Mouse (Mus musculus) small intestine, adult 2 months (tissue): ENCODE data around the gene Tap1. TPM values are rescaled to one million over a fixed set of nuclear protein-coding genes. Genes with fewer than 3 reads are reported as not detected.
A peak's percentile ranks its signal among the peaks of the same experiment; 100 is the strongest.

Experiments
- H3K27ac ChIP-seq: fragments of 200-500 bp; 2 replicates; pipeline ENCODE4 v1.5.1; 2012; ENCODE audit warnings: low read depth, low read length, control low read depth, inconsistent platforms; ENCODE audit not compliant: insufficient read depth
- H3K27me3 ChIP-seq: fragments of 200-500 bp; 2 replicates; pipeline ENCODE4 v1.6.1; 2012; ENCODE audit warnings: mild to moderate bottlenecking, moderate library complexity, low read length, inconsistent platforms; ENCODE audit not compliant: control insufficient read depth, insufficient read depth
- H3K36me3 ChIP-seq: fragments of 200-500 bp; 2 replicates; pipeline ENCODE4 v1.6.1; 2012; ENCODE audit warnings: mild to moderate bottlenecking, low read length, control low read depth, inconsistent platforms; ENCODE audit not compliant: control insufficient read depth, insufficient read depth
- H3K4me1 ChIP-seq: fragments of 200-500 bp; 2 replicates; pipeline ENCODE4 v1.6.1; 2012; ENCODE audit warnings: low read length, inconsistent platforms, mixed read lengths; ENCODE audit not compliant: control insufficient read depth, insufficient read depth, insufficient read length
- H3K4me3 ChIP-seq: fragments of 200-500 bp; 2 replicates; pipeline ENCODE4 v1.5.1; 2012; ENCODE audit warnings: low read depth, mild to moderate bottlenecking, control low read depth, inconsistent platforms, low read length, moderate library complexity
- CTCF ChIP-seq: fragments of 200-500 bp; IDR thresholded peaks from 2 replicates; pipeline ENCODE4 v1.5.1; 2012; ENCODE audit warnings: low read depth, mild to moderate bottlenecking, control low read depth, inconsistent platforms, low read length, moderate library complexity, mixed read lengths; ENCODE audit not compliant: insufficient replicate concordance, insufficient read length; ENCODE audit errors: extremely low read depth
- POLR2A ChIP-seq: fragments of 200-500 bp; IDR thresholded peaks from 2 replicates; pipeline ENCODE4 v1.6.1; 2012; ENCODE audit warnings: low read depth, mild to moderate bottlenecking, control low read depth, inconsistent platforms, low read length, moderate library complexity
- WGBS: fragments of 180-500 bp; shearing (Covaris S2); methylation state at CpG from one replicate; pipeline ENCODE4 v1.1.7; 2018; 5-methylcytosine and 5-hydroxymethylcytosine counted together
- polyA plus RNA-seq: library from polyadenylated mRNA; depleted of rRNA; stranded (reverse); fragments of >200 nt; gene quantifications from 2 replicates; pipeline ENCODE4 v1.2.3, GENCODE M21; 2012

Tap1 gene
- polyA plus RNA-seq, 1 experiment, result 100 TPM

DNA sequence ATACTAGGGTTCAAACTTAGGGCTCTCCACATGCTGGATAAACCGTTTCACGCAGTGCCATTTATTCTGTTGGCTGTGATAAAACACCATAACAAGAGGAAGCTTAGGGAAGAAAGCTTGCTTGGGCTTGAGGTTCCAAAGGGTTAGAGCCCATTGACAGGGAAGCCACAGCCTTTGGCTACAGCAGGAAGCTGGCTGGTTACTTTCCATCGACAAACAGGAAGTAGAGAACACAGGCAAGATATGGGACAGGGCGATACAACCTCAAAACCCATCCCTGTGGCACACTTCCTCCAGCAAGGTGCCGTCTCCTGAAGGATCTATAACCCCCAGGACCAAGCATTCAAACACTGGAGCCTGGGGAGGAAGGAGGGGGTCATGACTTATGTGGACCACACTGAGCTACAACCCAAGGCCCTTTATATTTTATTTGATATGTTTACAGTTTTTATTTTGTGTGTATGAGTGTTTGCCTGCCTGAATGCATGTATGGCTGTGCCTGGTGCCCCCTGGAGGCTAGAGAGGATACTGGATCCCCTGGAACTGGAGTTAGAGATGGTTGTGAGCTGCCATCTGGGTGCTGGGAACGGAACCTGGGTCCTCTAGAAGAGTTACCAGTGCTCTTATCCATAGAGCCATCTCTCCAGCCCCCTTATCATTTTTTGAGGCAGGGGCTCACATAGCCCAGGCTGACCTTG, 22.2 kb upstream of the Tap1 start:
- no peak overlapping the region for H3K4me3 ChIP-seq
- H3K27ac ChIP-seq, result no peak overlapping the region
- no peaks in the 10 kb centered on the region for H3K27me3 ChIP-seq
- H3K36me3 ChIP-seq, result peaks cover 4% of the 10 kb centered on the region; the same call in 1 of the 2 replicates
- no peaks in the 10 kb centered on the region for H3K4me1 ChIP-seq
- TF ChIP-seq CTCF (peak; percentile 31; the same call in 1 of the 2 replicates), POLR2A (no peak)
- 64% methylated on average over 6 of the region's 6 CpGs for WGBS

DNA sequence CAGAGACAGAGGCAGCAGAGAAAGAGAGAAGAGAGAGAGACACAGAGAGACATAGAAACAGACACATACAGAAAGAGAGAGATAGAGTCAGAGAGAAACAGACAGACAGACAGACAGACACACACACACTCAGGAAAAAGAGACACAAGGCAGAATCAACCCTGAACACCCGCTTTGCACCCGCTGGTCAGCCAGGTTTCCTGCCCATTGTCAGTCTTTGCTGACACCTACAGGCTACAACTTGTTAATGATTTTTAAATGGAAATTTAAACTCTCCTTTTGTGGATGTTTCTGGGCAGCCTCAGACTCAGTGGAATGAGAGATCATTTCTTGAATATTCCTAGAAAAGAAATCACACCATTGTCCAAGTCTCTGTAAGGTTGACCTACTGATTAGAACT, 18.1 kb upstream of the Tap1 start:
- 0% methylated on average over 2 of the region's 2 CpGs for WGBS
- TF ChIP-seq POLR2A (no peak), CTCF (peak; percentile 77; the same call in 1 of the 2 replicates)
- Histone ChIP-seq H3K4me1 (no peaks in the 10 kb centered on the region), H3K36me3 (no peaks in the 10 kb centered on the region), H3K27ac (no peak overlapping the region), H3K4me3 (no peak overlapping the region), H3K27me3 (no peaks in the 10 kb centered on the region)

DNA sequence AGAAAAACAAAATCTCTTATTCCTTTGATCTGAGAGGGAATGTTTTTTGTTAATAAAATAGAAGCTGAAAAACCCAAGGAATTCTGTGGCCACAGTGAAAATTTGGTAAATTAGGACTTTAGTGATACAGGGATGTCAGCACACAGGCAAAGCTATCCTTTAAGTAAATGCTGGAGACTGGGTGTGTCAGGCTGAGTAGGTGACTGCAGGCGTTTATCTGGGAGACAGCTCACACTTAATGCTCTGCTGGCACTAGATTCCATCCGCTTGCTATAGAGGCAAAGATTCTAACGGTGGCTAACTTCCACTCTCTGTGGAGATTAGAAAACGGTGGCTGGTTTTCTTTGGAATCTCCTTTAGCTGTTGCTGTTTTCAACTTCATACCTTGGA, 16.9 kb upstream of the Tap1 start:
- TF ChIP-seq POLR2A (no peak), CTCF (no peak)
- Histone ChIP-seq H3K4me1 (no peaks in the 10 kb centered on the region), H3K27me3 (no peaks in the 10 kb centered on the region), H3K27ac (no peak overlapping the region), H3K4me3 (no peak overlapping the region), H3K36me3 (no peaks in the 10 kb centered on the region)
- 8% methylated on average over 4 of the region's 4 CpGs for WGBS

GRCm38 (mm10) chr17:34170877-34171498, 16.4 kb upstream of the Tap1 start:
- Histone ChIP-seq H3K4me3 (no peak overlapping the region), H3K27me3 (no peaks in the 10 kb centered on the region), H3K36me3 (no peaks in the 10 kb centered on the region), H3K27ac (no peak overlapping the region), H3K4me1 (no peaks in the 10 kb centered on the region)
- TF ChIP-seq CTCF (no peak; the same call in 1 of the 2 replicates), POLR2A (no peak)
- WGBS, result 36% methylated on average over 13 of the region's 13 CpGs

- H3K4me3 ChIP-seq, result no peak overlapping the region
- no peaks in the 10 kb centered on the region for H3K27me3 ChIP-seq
- WGBS, result 97% methylated on average over 5 of the region's 5 CpGs
- no peaks in the 10 kb centered on the region for H3K36me3 ChIP-seq
- H3K4me1 ChIP-seq, result no peaks in the 10 kb centered on the region
- TF ChIP-seq CTCF (peak; percentile 16; the same call in 1 of the 2 replicates), POLR2A (no peak)
- H3K27ac ChIP-seq, result no peak overlapping the region
These were observed 14.8 kb upstream of the Tap1 start for GRCm38 (mm10) chr17:34172528-34172927.

DNA sequence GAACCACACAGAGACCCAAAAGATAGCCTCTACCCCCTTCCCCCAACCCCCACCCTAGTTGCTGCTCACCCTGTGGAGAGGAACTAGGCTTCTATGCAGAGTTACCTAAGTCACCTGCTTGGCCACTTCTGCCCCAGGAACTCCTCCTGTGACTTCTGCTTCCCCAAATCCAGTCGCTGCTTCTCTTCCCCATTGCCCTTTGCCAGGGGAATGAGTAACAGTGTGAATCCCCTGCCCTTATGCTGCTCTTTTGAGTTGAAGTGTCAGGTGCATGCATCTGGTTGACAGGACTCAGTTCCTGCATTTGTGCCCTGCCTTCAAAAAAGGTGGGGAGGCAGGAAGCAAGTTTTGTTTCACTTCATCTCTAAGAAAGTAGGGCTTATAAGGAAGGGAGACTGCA, 13.3 kb upstream of the Tap1 start:
- no peak overlapping the region for H3K4me3 ChIP-seq
- 48% methylated on average over 1 of the region's 1 CpGs for WGBS
- H3K27ac ChIP-seq, result no peak overlapping the region
- H3K27me3 ChIP-seq, result no peaks in the 10 kb centered on the region
- no peaks in the 10 kb centered on the region for H3K36me3 ChIP-seq
- TF ChIP-seq CTCF, result no peak
- TF ChIP-seq POLR2A, result no peak
- H3K4me1 ChIP-seq, result no peaks in the 10 kb centered on the region

GRCm38 (mm10) chr17:34177179-34177578, 10.2 kb upstream of the Tap1 start:
- no peak for TF ChIP-seq POLR2A
- TF ChIP-seq CTCF, result no peak
- H3K4me1 ChIP-seq, result peaks cover 2% of the 10 kb centered on the region; the same call in 1 of the 2 replicates
- H3K27me3 ChIP-seq, result no peaks in the 10 kb centered on the region
- H3K36me3 ChIP-seq, result peaks cover 12% of the 10 kb centered on the region
- H3K4me3 ChIP-seq, result no peak overlapping the region
- H3K27ac ChIP-seq, result no peak overlapping the region
- 77% methylated on average over 4 of the region's 4 CpGs for WGBS
